Mouse (Mus musculus): ENCODE results near the gene Col26a1. TPM values are rescaled to one million over a fixed set of nuclear protein-coding genes. Genes with fewer than 3 reads are reported as not detected.

Col26a1 gene
- total and polyA plus RNA-seq, 3 experiments = 0.72 TPM; not detected in 2

DNA sequence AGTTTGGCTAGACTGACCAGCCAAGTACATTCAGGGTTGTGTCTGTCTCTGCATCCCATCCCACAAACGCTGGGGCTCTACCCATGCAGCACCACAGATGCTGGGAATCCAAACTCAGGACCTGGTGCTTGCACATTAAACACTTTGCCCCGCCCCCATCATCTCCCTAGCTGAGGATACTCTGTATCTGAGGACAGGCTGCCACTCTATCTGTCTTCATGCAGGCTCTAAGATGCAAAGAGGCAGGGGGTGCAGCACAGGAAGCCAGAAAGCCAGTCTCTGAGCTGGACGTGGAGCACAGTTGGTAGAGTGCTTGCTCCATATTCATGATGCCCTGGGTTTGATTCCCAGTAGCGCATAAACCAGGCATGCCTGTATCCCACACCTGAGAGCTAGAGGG is 20.2 kb downstream of the Col26a1 start:
- H3K27ac ChIP-seq (ENCODE audit: insufficient read depth, low read depth) = no peak overlapping the region
- TF ChIP-seq CHD1 (IDR thresholded peaks at IDR 0.05; ENCODE audit: low read depth, low read length) (no peak), JUN (IDR thresholded peaks at IDR 0.05; ENCODE audit: insufficient read depth, low read depth, low read length) (no peak), ELF1 (IDR thresholded peaks at IDR 0.05; ENCODE audit: low read depth, low read length) (no peak), CTCF (conservative IDR thresholded peaks at IDR 0.05 in 1 of 2, IDR thresholded peaks at IDR 0.05 in 1 of 2; ENCODE audit: low read depth in 2 of 2, low read length in 2 of 2) (no peak), ETS1 (conservative IDR thresholded peaks at IDR 0.05; ENCODE audit: low read depth, low read length) (no peak), GABPA (IDR thresholded peaks at IDR 0.05; ENCODE audit: insufficient replicate concordance, low read depth, low read length) (no peak), MYC (IDR thresholded peaks at IDR 0.05; ENCODE audit: low read depth, low read length) (no peak), SIN3A (IDR thresholded peaks at IDR 0.05; ENCODE audit: low read length) (no peak), E2F4 (IDR thresholded peaks at IDR 0.05; ENCODE audit: insufficient replicate concordance, low read depth, low read length) (no peak), SMC3 (IDR thresholded peaks at IDR 0.05; ENCODE audit: low read depth, low read length) (no peak), MAX (IDR thresholded peaks at IDR 0.05; ENCODE audit: low read length) (no peak), ZNF384 (IDR thresholded peaks at IDR 0.05; ENCODE audit: low read depth, low read length) (no peak), MAFK (IDR thresholded peaks at IDR 0.05; ENCODE audit: insufficient replicate concordance, low read length) (no peak)
- H3K4me2 ChIP-seq (ENCODE audit: insufficient read depth, low read depth, poor library complexity, severe bottlenecking) = no peak overlapping the region
- in situ Hi-C loops (cut with MboI; ENCODE audit: low pct_ligation_motif_present, low pct_unique_long_range_greater_than_20kb, low sequenced_read_pairs) = no loop called here
- H3K4me1 ChIP-seq (ENCODE audit: control insufficient read depth in 1 of 2, insufficient read depth in 2 of 2) = no peaks in the 10 kb centered on the region
- H3K36me3 ChIP-seq (replicated peaks in 1 of 2; ENCODE audit: control insufficient read depth in 1 of 2, insufficient read depth in 1 of 2, low read length in 1 of 2) = no peaks in the 10 kb centered on the region
- no peak for DNase-seq (ENCODE audit: extremely low read depth)
- peaks cover 54% of the 10 kb centered on the region for H3K27me3 ChIP-seq (replicated peaks)
- dilution Hi-C loops (cut with MboI; ENCODE audit: extremely low pct_ligation_motif_present, extremely low pct_unique_long_range_greater_than_20kb, low sequenced_read_pairs) = no loop called here
- no peaks in the 10 kb centered on the region for H3K79me2 ChIP-seq (replicated peaks; ENCODE audit: control insufficient read depth, extremely low read depth, insufficient read depth, poor library complexity, severe bottlenecking)
- no peak overlapping the region for H3K9ac ChIP-seq (ENCODE audit: insufficient read depth, low read depth)
- no peaks in the 10 kb centered on the region for H3K9me3 ChIP-seq (replicated peaks; ENCODE audit: low read length)
- no peak overlapping the region for H3K4me3 ChIP-seq (replicated peaks in 1 of 3; ENCODE audit: low read depth in 2 of 3, low read length in 2 of 3, poor library complexity in 1 of 3)

DNA sequence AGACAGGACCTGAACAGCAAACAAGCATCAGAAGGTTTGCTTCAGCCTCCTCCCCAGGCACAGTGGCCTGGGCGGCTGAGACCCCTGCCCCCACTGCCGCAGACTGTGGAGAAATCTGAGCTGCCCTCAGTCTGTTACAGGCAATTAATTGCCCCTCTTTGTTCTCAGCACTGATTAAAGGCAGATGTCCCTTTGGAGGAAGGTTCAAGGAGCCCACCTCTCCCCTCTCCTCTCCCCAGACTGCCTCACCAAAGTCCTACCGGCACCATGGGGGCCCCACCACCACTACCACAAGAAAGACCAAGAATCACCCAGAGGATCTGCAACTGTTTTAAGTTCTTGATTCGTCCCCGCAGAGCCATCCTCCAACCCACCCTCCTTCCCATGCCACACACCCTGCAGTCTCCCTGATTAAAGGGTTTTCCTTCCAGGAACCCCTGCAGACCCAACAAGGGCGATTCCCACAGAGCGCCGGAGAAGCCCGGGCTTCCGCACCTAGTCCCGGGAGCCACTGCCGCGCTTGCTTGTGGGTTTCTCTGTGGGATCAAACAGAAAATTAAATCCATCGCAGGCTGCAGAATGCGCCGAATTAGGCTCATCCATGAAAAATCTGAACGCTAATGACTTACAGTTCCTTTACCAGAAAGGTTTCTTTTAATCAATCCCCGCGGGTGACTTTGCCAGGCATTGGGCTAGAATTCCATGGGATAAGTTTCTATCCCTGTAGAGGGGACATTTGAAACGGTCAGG is 21.6 kb downstream of the Col26a1 start:
- Histone ChIP-seq H3K4me3 (replicated peaks in 1 of 3; ENCODE audit: low read depth in 2 of 3, low read length in 2 of 3, poor library complexity in 1 of 3) (no peak overlapping the region), H3K27ac (ENCODE audit: insufficient read depth, low read depth) (no peak overlapping the region), H3K9ac (ENCODE audit: insufficient read depth, low read depth) (no peak overlapping the region), H3K27me3 (replicated peaks) (peaks cover 49% of the 10 kb centered on the region), H3K4me2 (ENCODE audit: insufficient read depth, low read depth, poor library complexity, severe bottlenecking) (no peak overlapping the region), H3K36me3 (replicated peaks in 1 of 2; ENCODE audit: control insufficient read depth in 1 of 2, insufficient read depth in 1 of 2, low read length in 1 of 2) (no peaks in the 10 kb centered on the region), H3K79me2 (replicated peaks; ENCODE audit: control insufficient read depth, extremely low read depth, insufficient read depth, poor library complexity, severe bottlenecking) (no peaks in the 10 kb centered on the region), H3K4me1 (ENCODE audit: control insufficient read depth in 1 of 2, insufficient read depth in 2 of 2) (no peaks in the 10 kb centered on the region), H3K9me3 (replicated peaks; ENCODE audit: low read length) (no peaks in the 10 kb centered on the region)
- in situ Hi-C loops (cut with MboI; ENCODE audit: low pct_ligation_motif_present, low pct_unique_long_range_greater_than_20kb, low sequenced_read_pairs) (no loop called here), dilution Hi-C loops (cut with MboI; ENCODE audit: extremely low pct_ligation_motif_present, extremely low pct_unique_long_range_greater_than_20kb, low sequenced_read_pairs) (no loop called here)
- TF ChIP-seq POLR2AphosphoS2 (IDR thresholded peaks at IDR 0.05; ENCODE audit: low read depth, low read length) (no peak), JUND (conservative IDR thresholded peaks at IDR 0.05; ENCODE audit: low read depth, low read length) (no peak), ETS1 (conservative IDR thresholded peaks at IDR 0.05; ENCODE audit: low read depth, low read length) (no peak), E2F4 (IDR thresholded peaks at IDR 0.05; ENCODE audit: insufficient replicate concordance, low read depth, low read length) (no peak), BHLHE40 (IDR thresholded peaks at IDR 0.05; ENCODE audit: low read depth, low read length) (no peak), USF2 (conservative IDR thresholded peaks at IDR 0.05; ENCODE audit: low read depth, low read length) (no peak), HCFC1 (IDR thresholded peaks at IDR 0.05; ENCODE audit: low read depth, low read length) (no peak), RCOR1 (conservative IDR thresholded peaks at IDR 0.05; ENCODE audit: low read depth, low read length) (no peak), GABPA (IDR thresholded peaks at IDR 0.05; ENCODE audit: insufficient replicate concordance, low read depth, low read length) (no peak), USF1 (IDR thresholded peaks at IDR 0.05; ENCODE audit: low read depth, low read length) (no peak)
- DNase-seq (ENCODE audit: extremely low read depth) = no peak
